Mouse (Mus musculus): ENCODE measurements around the gene Tefm.

The Tefm gene

GRCm38 (mm10) chr11:80090555-80091164 is 51.3 kb downstream of the Tefm start:
- DNase-seq (ENCODE audit: low spot score): no peak

DNA sequence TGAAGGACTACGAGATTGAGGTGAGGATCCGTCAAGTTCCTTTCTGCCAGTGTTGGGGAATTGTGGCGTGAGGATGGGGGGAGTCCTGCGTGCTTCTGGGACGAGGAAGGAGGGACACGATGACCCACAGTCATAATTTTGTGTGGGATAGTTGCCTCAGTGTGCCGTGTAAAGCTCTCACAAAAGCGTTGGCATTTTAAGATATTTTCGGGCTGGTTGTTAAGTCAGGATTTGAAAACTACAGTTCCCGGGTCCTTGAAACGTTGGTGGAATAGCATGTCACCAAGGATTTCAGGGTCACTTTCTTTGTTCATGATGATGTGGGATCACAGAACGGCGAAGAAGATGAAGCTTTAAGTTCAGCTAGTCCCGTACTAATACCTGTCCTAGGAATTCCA is 52.2 kb downstream of the Tefm start:
- DNase-seq (ENCODE audit: low spot score): no peak

DNA sequence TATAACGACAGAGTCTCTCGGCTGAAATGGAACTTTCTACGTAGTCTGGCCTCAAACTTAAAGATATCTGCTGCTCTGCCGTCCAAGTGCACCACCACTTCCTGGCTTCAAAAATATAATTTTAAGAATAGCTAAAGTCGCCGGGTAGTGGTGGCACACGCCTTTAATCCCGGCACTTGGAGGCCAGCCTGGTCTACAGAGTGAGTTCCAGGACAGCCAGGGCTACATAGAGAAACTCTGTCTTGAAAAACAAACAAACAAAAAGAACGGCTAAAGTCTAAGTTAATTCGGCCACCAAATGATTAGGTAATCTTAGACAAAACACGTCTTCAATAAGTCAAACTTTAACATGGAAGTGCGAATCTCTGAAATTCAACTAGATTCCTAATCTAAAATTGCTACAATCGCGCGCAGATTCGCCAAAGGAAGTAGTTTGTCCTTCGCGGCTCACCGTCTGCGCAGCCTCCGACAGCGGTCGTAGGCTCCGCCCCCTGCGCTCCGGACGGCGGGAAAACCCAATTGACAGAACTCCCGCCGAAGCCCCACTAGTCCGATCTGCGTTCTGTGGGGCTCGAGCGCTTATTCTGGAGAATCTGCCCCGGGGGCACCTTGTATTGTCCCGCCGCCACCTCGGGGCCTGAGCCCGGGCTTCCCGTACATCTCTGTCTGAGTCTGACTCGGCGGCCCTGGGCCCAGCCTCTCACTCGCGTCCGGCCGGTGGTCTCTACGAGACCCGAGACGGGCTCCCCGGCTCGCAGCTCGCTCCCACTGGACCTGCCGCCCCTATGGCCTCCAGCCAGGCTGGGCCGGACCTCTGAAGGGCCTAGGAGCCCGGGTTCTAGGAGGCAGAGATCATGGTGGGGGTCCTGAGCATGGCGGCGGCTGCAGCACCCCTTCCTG is 52.8 kb downstream of the Tefm start, which contains the start of gene Atad5:
Atad5 (plus strand) TSS at position 484 of the 900 bp plus-strand sequence.
- peak; percentile 83 for DNase-seq (ENCODE audit: low spot score)

GRCm38 (mm10) chr11:80086844-80087243 is 55.1 kb downstream of the Tefm start:
- peak; percentile 89 for DNase-seq (ENCODE audit: low spot score)
